Mouse (Mus musculus): ENCODE measurements around the gene Eif3k.

Gene Eif3k

DNA sequence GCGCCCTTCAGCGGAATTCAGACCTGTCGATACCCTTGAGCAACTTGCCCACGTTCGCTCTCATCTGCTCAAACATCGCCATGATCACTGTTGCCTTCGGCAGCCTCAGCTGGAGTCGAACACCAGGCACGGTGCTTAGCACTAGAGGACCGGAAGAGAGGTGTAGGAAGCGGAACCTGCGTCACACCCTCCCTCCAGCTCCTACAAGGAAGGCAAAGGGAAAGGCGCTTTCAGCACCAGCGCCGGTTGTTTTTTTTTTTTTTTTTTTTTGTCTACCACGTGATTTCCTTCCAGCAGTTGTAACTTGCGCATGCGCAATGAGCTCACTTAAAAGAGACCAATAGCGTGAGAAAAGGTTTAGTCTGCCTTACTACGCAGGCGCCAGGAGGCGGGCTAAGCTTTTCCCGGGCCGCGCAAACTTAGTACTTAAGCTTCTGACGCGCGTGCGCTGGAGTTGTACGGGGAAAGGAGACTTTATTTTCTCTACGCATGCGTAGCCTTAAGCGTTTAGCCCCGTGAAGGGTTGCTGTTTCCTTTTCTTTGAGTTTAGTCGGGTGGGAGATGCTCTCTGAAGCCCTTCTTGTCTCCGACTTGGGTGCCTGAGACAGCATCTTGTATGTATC, at the start of gene Eif3k, which contains the start of gene Map4k1:
Gene Eif3k, minus strand, starts transcription at position 214 of the 623 bp plus-strand sequence.
Gene Map4k1, plus strand, starts transcription at position 400 of the 623 bp plus-strand sequence.
- DNase-seq (ENCODE audit: inconsistent ontology term), result peak; percentile 98

DNA sequence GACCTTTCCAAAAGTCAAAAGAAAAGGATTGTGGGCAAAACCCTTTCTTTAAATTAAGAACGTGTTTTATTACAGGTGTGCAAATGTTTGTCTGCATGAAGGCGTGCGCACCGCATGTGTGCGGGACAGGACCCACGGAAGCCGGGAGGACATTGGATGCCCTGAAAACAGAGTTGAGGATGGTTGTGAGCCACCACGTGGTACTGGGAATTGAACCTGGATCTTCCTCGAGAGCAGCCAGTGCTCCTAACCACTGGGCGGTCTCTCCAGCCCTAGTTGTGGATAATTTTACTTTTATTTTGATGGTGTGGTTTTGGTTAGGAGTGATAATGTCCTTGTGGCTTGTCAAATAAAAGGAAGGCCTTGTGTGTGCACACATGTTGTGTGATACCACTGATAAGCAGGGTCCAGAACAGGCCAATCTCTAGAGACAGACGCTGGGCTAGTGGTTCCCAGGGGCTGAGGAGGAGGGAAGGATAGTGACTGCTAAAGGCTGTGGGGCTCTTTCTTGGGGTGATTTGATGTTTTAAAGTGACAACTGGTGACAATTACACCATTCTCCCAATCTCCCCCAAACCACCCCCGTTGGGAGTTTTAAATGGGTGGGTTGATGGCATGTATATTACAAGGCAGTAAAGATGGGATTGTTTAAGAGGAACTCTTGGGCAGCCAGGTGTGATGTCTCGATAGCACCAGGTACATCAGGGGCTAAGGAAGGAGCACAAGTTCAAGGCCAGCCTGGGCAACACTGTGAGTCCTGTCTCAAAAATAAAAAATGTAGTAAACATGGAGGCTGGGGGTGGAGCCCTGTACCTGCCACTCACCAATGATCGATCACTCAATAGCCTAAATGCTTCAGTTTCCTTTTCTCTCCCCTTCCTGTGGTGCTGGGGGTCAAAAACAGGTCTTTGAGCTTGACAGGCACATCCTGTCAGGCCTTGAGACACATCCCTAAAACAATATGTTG, 48.3 kb upstream of the Eif3k start:
- no peak for DNase-seq (ENCODE audit: inconsistent ontology term)

- DNase-seq (ENCODE audit: inconsistent ontology term), result no peak
Observed at GRCm38 (mm10) chr7:29028761-29029160, 47.1 kb upstream of the Eif3k start.

GRCm38 (mm10) chr7:29026811-29027210, 45.1 kb upstream of the Eif3k start:
- DNase-seq (ENCODE audit: inconsistent ontology term), result no peak

- DNase-seq (ENCODE audit: inconsistent ontology term), result no peak
Observed at GRCm38 (mm10) chr7:29026195-29026594, 44.5 kb upstream of the Eif3k start.

DNA sequence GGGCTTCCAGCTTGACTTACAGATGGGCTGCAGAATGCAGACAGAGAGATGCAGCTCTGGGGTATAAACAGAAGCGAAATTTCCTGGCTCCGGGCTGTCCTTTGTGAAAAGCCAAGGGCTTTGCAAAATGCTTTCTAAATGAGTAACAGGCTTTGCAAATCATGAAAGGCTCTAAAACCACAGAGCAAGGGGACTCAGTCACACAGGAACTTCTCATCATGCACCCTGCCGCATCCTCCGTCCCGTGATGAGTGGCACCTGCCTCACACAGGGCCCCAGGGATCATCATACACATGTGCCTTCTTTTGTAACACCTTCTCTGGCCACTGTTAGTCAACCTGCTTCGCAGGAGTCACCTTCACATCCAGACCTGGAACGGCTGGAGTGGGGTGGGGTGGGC, 43.9 kb upstream of the Eif3k start:
- DNase-seq (ENCODE audit: inconsistent ontology term), result peak; percentile 73

- no peak for DNase-seq (ENCODE audit: inconsistent ontology term)
Observed at GRCm38 (mm10) chr7:29023514-29023913, 41.9 kb upstream of the Eif3k start.

GRCm38 (mm10) chr7:29022479-29022878, 40.8 kb upstream of the Eif3k start:
- DNase-seq (ENCODE audit: inconsistent ontology term), result no peak

DNA sequence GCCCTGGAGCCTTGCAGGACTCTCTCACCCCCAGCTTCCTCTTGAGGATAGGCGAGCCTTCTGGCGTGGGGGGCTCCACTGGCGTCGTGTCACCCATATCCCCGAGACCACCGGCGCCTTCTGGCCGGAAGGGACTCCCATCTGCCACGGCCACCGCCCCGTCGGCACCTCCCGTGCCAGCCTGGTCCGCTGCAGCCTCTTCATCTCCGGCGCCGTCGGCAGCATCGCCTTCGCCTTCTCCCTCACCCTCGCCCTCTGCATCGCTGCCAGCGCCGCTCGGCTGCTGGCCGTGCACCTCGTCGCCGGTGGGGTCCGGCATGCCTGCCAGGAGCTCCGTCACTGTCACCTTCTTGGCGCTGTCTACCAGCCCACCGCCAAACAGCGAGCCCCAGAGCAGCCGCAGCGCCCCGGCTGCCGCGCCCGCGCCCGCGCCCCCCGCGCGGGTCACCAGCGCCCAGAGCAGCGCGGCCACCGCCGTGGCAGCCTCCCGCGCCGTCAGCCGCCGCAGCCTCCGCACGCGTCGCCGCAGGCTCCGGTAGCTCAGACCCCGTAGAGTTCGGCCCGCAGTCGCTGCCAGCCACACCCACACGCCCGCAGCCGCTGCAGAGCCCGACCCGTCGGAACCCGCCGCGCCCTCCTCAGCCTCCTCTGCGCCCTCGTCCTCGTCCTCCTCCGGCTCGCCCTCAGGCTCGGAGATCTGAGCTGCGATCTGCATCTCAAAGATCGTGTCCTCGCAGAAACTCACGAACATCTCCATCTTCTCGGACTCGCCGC, 38.0 kb upstream of the Eif3k start:
- no peak for DNase-seq (ENCODE audit: inconsistent ontology term)

DNA sequence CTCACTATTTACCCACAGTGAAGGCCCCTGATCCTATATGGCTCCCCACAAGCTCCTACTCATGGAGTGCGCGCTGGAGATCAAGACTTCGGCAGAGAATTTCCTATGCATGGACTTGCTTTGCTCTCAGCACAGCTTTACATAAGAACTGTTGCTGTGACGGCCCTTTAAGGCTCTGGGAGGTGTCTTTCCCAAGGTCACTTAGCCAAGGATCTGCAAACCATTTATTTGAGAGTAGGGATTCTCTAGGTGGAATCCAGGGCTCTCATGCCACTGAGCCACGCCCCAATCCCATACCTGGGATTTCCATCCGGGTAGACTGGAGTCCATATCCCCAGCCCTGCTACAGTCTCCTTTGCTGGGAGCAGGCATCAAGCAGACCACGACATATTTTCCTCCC, 35.6 kb upstream of the Eif3k start:
- no peak for DNase-seq (ENCODE audit: inconsistent ontology term)

- DNase-seq (ENCODE audit: inconsistent ontology term), result no peak
Observed at GRCm38 (mm10) chr7:29016440-29016839, 34.8 kb upstream of the Eif3k start.

GRCm38 (mm10) chr7:29014984-29015383, 33.3 kb upstream of the Eif3k start:
- DNase-seq (ENCODE audit: inconsistent ontology term), result no peak

- no peak for DNase-seq (ENCODE audit: inconsistent ontology term)
Observed at GRCm38 (mm10) chr7:29008714-29009113, 27.1 kb upstream of the Eif3k start.

- DNase-seq (ENCODE audit: inconsistent ontology term), result no peak
Observed at GRCm38 (mm10) chr7:29008171-29008570, 26.5 kb upstream of the Eif3k start.

- DNase-seq (ENCODE audit: inconsistent ontology term), result no peak
Observed at GRCm38 (mm10) chr7:29007224-29008101, 25.8 kb upstream of the Eif3k start.

GRCm38 (mm10) chr7:29000651-29001605, 19.3 kb upstream of the Eif3k start:
- DNase-seq (ENCODE audit: inconsistent ontology term), result peak; percentile 54

GRCm38 (mm10) chr7:28993402-28993801, 11.7 kb upstream of the Eif3k start:
- no peak for DNase-seq (ENCODE audit: inconsistent ontology term)

DNA sequence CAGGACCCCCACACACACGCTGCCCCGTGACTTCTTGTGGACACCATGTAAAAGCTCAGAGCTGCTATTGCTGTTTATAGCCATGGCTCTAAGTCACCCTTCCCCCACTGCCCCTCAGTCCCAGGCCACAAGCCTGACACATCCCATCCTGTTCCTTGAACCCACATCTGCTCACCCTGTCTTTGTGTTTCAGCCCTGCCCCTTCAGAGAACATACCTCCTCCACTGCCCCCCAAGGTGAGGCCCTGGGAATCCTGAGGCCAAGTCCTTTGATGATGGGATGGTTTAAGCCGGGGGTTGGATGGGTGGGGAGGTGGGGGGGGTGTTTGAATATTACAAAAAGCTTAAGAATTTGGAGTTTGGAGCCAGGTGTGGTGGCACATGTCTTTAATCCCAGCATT, 11.3 kb upstream of the Eif3k start:
- DNase-seq (ENCODE audit: inconsistent ontology term), result no peak

DNA sequence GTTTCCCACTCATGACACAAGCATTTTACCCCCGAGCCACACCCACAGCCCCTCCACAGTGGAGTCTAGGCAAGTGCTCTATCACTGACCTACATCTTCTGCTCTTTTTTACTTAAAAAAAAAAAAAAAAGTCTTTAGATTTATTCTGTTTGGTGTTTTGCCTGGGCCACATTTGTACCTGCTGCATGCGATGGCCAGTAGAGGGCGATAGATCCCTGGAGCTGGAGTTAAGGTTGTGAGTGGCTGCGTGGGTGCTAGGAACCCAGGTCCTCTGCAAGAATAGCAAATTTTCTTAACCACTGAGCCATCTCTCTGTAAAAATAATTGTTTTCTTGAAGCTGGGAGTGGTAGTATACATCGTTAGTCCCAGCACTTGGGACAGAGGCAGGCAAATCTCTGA, 10.0 kb upstream of the Eif3k start:
- DNase-seq (ENCODE audit: inconsistent ontology term), result no peak

GRCm38 (mm10) chr7:28990766-28991273, 9.2 kb upstream of the Eif3k start:
- no peak for DNase-seq (ENCODE audit: inconsistent ontology term)
